Mouse (Mus musculus): ENCODE data around the gene Pfkl.
"Not testable (repeated sequence)": the region's sequence is repeated elsewhere in the genome, so short reads cannot be mapped to it uniquely, and the experiment has no call there.

Gene Pfkl

DNA sequence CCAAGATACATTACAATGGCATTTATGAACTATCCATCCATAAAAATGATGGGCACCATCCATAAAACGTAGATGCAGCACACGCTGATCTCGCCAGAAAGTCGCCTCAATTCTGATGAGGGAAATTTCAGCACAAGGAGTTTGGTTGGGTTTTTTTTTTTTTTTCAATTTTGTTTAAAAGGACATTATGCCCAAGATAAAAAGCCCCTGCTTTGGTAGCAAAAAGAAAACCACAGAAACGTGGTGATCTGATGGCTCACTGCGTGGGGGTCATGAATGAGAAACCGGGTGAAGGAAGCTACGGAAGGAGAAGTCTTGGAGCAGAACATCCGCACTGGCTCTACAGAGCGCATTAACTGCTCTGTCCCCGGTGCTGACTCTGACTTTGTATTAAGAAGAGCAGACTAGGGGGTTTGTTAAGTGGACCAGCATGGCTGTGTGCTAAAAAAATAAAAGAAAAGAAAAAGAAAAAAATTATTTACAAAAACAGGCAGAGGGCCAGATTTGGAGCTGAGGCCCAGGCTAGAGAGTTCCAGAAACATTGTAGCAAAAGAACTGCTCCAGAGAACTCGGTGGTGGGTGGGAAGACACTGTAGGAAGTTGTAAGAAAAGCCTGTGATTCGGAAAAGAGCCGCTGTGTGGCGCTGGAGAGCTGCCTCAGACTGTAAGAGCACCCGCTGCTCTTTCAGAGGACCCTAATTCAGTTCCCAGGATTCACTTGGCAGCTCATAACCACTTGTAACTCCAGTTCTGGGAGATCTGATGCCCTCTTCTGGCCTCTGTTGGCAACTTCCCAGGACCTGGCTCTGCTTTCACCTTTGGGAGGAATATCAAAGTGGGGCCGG, 38.0 kb downstream of the Pfkl start:
- DNase-seq (ENCODE audit: low spot score in 2 of 2), result no peak

DNA sequence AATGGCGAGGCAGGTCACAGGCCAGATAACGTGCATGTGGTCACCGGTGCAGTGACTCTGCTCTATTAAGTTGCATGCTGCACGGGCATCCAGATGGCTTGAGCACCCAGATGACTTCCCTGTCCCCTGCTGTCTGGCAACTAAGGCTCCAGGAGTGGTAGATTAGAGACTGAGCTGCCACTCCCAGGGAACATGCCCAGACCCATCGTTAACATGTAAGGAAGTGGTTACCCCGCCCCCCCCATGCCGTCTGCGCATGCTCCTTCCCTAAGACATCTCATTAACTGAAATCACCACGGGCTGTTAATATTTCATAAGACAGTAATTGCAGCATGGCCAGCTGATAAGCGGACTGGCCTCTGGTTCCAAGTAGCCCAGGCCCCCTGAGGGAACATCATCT, 38.7 kb downstream of the Pfkl start:
- DNase-seq (ENCODE audit: low spot score in 2 of 2), result no peak

DNA sequence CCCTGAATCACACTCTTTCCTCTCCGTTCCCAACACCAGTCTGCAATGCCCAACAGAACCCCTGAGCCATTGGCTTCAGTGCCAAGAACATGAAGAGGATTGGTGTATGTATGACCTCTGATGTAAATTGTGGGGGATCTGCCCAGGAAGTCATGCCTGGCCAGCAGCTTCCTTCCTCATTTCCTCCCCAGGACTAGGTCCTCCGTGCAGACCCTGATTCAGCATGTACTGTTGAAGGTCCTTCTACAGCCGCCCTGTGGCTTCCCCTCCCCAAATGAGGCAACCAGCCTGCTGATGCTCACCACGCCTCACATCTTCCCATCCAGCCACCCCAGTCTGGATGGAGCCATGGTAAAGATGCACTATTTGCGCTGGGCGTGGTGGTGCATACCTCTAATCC, 39.4 kb downstream of the Pfkl start, which contains the start of gene Trpm2:
Trpm2 (minus strand) TSS at position 83 of the 400 bp plus-strand sequence.
- DNase-seq (ENCODE audit: low spot score in 2 of 2), result no peak

DNA sequence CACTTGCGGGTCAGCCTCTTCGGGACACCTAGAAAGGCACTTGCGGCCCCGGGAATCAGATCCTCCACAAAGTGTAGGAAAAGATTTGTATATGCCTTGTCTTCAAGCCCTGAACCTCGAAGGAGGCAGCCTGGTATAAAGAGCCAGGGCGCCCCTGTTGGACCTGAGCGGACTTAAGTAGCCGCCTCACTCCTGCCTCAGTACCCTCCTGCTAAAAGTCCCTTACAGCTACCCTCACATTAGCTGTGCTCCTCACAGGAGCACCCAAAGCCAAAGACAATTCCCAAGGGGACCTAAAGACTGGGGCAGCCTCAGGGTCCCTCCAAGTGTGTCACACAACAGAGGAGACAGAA, 39.9 kb downstream of the Pfkl start:
- DNase-seq (ENCODE audit: low spot score in 2 of 2), result no peak

DNA sequence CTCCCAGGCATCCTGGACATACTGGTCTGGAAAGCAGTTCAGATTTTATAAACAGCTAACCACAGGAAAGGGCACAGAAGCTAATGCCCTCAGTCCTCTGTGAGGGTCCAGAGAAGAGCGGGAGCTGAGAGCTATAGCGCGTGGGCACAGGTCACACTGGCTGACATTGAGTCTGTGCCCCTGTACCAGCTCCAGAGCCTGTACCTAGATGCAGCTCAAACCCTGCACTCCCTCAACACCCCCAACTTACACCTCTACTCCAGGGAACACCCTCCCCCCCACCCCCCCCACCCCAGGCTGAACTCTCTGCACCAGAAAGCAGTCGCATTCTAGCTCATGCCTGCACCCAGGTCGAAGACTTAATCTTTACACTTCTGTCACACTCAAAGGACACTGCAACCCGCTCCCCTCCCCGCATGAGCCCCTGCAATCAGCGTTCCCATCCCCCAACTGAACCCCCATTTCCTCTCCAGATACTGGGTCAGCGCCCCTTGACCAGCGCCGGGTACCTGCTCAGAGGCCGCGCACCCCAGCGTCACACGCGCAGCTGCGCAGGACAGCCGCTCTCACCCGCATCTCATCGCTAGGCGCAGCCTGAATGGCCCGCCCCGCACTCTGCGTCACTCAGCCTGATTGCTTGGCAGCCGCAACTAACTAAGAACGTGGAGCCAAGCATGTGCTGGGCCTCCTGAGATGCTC, 40.5 kb downstream of the Pfkl start:
- DNase-seq (ENCODE audit: low spot score in 2 of 2), result peak in 1 of 2 experiments; percentile 62

DNA sequence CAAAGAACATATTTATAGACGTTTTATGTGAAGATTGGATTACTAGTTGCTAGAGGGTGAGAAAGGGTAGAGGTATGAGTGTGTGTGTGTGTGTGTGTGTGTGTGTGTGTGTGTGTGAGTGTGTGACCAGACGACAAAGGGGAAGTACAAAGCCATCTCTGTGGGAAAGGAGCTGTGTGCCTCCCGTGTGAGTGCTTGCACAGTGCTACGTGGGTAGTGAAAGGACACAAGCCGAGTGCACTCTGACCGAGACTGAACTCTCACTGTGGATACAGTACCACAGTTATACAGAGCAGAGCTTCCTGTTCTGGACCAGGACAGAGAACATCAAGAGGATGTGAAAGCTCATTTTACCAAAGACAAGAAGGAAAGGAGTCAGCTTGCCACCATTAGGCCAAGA, 45.9 kb downstream of the Pfkl start:
- DNase-seq (ENCODE audit: low spot score in 2 of 2), result no peak

DNA sequence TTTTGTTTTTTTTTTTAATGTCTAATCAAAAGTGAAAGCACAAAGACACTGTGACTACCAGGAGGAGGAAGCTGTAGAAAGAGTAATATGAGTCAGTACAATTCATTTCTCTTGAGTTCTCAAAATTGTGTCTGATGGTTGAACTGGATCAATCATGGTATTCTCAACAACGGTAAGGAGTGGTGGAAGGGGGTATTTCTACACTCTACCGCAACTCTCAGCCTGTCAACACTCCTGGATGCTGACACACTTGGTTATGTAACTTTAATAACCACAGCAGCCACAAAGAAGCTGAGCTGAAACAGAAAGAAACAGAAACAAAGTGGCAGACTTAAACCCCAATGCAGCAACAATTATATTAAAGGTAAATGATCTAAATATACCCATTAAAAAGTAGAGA, 47.2 kb downstream of the Pfkl start:
- DNase-seq (ENCODE audit: low spot score in 2 of 2), result no peak

DNA sequence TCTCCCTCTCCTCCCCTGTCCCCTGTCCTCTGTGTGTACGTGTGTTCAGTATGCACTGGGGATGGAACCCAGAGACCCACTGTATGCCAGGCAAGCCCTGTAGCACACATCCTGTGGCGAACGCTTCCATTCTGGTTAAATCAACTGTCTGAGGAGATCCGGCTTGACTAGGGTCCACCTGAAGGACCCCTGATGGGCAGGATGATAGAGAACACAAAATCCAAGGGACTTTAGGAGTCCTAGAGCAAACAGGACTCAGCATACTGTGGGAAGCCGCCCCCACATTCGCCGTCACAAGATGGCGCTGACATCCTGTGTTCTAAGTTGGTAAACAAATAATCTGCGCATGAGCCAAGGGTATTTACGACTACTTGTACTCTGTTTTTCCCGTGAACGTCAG, 59.4 kb downstream of the Pfkl start:
- DNase-seq (ENCODE audit: low spot score in 2 of 2), result not testable (repeated sequence)

DNA sequence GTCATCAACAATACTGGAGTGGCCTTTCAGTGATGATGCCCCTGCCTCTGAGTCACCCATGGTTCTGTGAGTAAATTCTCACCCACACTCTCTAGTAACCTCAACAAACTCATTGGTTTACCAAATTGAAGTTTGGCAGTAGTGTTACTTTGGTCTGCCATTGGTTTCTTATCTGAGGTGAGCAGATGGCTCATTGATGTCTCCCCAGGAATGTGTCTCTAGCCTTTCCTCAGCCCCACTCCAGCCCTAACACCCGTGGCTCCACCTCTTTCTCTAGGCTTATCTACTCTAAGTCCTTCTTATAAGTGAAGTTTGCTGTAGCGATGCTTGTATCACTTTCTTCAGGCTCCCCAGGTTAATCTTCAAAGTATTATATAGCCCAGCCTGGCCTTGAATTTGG, 70.2 kb downstream of the Pfkl start:
- DNase-seq (ENCODE audit: low spot score in 2 of 2), result no peak

Data from frontal cortex, postnatal 14 days (tissue).